Mouse (Mus musculus) kidney, postnatal 0 days (tissue): ENCODE data around the gene Lancl1. TPM values are rescaled to one million over a fixed set of nuclear protein-coding genes. Genes with fewer than 3 reads are reported as not detected.

ENCODE experiments used
- ATAC-seq: fragments of 200-750 bp; cut with Nextera tagmentation; replicated peaks from 2 replicates; pipeline ENCODE4 v1.8.0; 2017; ENCODE audit warnings: low read depth, moderate number of reproducible peaks, moderate TSS enrichment, moderate library complexity; ENCODE audit not compliant: low FRiP score
- DNase-seq: peaks from one replicate; pipeline ENCODE4 v3.0.0-alpha.2; 2016; ENCODE audit warnings: low spot score
- H3K27ac ChIP-seq: fragments of 300-500 bp; sonication (generic); 2 replicates; pipeline ENCODE4 v1.5.1; 2014; ENCODE audit warnings: mild to moderate bottlenecking
- H3K27me3 ChIP-seq: fragments of 300-500 bp; sonication (generic); 2 replicates; pipeline ENCODE4 v1.6.1; 2014; ENCODE audit warnings: low read length, mixed read lengths; ENCODE audit not compliant: insufficient read depth
- H3K36me3 ChIP-seq: fragments of 300-500 bp; sonication (generic); 2 replicates; pipeline ENCODE4 v1.6.1; 2014; ENCODE audit warnings: low read length, mixed read lengths; ENCODE audit not compliant: insufficient read depth
- H3K4me1 ChIP-seq: fragments of 300-500 bp; sonication (generic); replicated peaks from 2 replicates; pipeline ENCODE4 v1.6.1; 2014; ENCODE audit warnings: antibody characterized with exemption, low read length, mixed read lengths; ENCODE audit not compliant: insufficient read depth
- H3K4me2 ChIP-seq: fragments of 300-500 bp; sonication (generic); 2 replicates; pipeline ENCODE4 v1.6.1; 2014; ENCODE audit warnings: mild to moderate bottlenecking, low read length, moderate library complexity, mixed read lengths
- H3K4me3 ChIP-seq: fragments of 300-500 bp; sonication (generic); replicated peaks from 2 replicates; pipeline ENCODE4 v1.5.1; 2014; ENCODE audit warnings: low read depth, low read length
- H3K9ac ChIP-seq: fragments of 300-500 bp; sonication (generic); 2 replicates; pipeline ENCODE4 v1.6.1; 2014; ENCODE audit warnings: low read depth, low read length
- H3K9me3 ChIP-seq: fragments of 300-500 bp; sonication (generic); replicated peaks from 2 replicates; pipeline ENCODE4 v1.6.1; 2016; ENCODE audit warnings: low read length, inconsistent platforms, mixed read lengths
- CTCF ChIP-seq: IDR thresholded peaks from 2 replicates; pipeline ENCODE4 v1.5.1; 2016; ENCODE audit warnings: antibody characterized with exemption, low read depth, mild to moderate bottlenecking, moderate library complexity
- WGBS: fragments of 180-500 bp; shearing (Covaris S2); extraction: QIAGEN DNeasy Blood & Tissue Kit; methylation state at CpG from one replicate; pipeline ENCODE4 v1.1.7; 2014; 5-methylcytosine and 5-hydroxymethylcytosine counted together
- polyA plus RNA-seq: library from polyadenylated mRNA; unstranded; fragments of >200 nt; fragmentation: Nextera tagmentation; extraction: Ambion mirVana; gene quantifications from 2 replicates; pipeline ENCODE4 v1.2.1, GENCODE M21; 2015

The Lancl1 gene
- polyA plus RNA-seq, 1 experiment from 2014 or later: 92.1 TPM

GRCm38 (mm10) chr1:67039083-67039482 is 411 bp upstream of the Lancl1 start:
- under 1% methylated on average over 5 of the region's 5 CpGs for WGBS
- ATAC-seq: no peak

DNA sequence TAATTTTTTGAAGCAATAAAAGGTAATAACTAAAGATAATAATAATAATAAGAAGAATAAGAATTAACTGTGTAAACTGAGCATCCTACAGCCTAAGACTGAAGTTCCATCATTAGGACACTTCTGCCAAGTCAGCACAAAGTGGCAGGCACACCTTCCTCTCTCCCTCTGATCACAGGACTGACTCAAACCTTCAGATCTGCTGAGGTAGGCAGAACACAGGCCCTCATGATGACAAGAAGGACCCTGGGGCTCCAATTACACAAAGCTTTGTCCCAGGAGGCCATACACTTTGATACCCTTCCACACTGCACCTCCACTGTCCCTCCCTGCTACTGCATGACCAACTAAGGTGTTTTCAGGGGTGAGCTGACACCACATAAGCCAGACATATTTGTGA is 1.5 kb downstream of the Lancl1 start:
- 0 out of 2 replicates have a peak, but pooled peaks cover 4% of the 10 kb centered on the region for H3K4me1 ChIP-seq
- DNase-seq (no peak), ATAC-seq (no peak)
- no peaks in the 10 kb centered on the region for H3K9me3 ChIP-seq
- H3K4me3 ChIP-seq: no peak overlapping the region
- no peak overlapping the region for H3K9ac ChIP-seq
- no peaks in the 10 kb centered on the region for H3K27me3 ChIP-seq
- H3K27ac ChIP-seq: no peak overlapping the region
- TF ChIP-seq CTCF: no peak
- no peak overlapping the region for H3K4me2 ChIP-seq
- peaks cover 11% of the 10 kb centered on the region; the same call in 1 of the 2 replicates for H3K36me3 ChIP-seq

More at GRCm38 (mm10) chr1:67039083-67039482, 411 bp upstream of the Lancl1 start:
- Histone ChIP-seq H3K4me3 (peak overlapping the region; percentile 99), H3K9ac (peak overlapping the region; percentile 84; the same call in 1 of the 2 replicates), H3K27me3 (no peaks in the 10 kb centered on the region), H3K9me3 (no peaks in the 10 kb centered on the region), H3K27ac (no peak overlapping the region), H3K4me1 (0 out of 2 replicates have a peak, but pooled peaks cover 4% of the 10 kb centered on the region), H3K36me3 (no peaks in the 10 kb centered on the region), H3K4me2 (peak overlapping the region; percentile 89)
- no peak for TF ChIP-seq CTCF
- DNase-seq: no peak

GRCm38 (mm10) chr1:67033278-67033677 is 5.4 kb downstream of the Lancl1 start:
- H3K36me3 ChIP-seq: peaks cover 19% of the 10 kb centered on the region; the same call in 1 of the 2 replicates
- 0 out of 2 replicates have a peak, but pooled peaks cover 4% of the 10 kb centered on the region for H3K4me1 ChIP-seq
- ATAC-seq (no peak), DNase-seq (no peak)
- WGBS: 87% methylated on average over 7 of the region's 7 CpGs
- H3K4me2 ChIP-seq: no peak overlapping the region
- TF ChIP-seq CTCF: no peak
- H3K9me3 ChIP-seq: no peaks in the 10 kb centered on the region
- H3K9ac ChIP-seq: no peak overlapping the region
- no peaks in the 10 kb centered on the region for H3K27me3 ChIP-seq
- H3K4me3 ChIP-seq: no peak overlapping the region
- no peak overlapping the region for H3K27ac ChIP-seq

DNA sequence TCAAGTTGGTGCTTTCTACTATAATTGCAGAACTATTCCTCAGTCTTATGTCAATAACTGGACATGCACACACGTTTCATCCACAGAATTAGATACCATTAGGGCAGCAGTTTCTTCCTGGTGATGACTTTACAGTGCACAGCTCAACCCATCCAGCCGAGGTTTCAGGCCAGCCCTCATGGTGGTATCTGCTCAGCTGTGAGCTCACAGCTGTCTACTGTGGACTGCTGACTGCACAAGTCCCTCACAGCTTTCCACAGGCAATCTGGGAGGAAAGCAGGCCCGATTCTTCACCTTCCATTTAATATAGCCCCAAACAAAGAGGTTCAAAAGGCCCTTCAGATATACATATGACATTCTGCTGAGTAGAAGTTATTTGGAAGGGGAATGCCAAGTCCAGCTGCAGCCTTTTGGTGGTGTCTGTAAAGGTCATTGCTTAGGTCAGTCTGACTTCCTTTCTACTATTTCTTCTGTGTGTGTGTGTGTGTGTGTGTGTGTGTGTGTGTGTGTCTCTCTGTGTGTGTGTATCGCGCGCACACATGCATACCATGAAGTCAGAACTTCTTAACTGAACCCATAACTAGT is 11.7 kb downstream of the Lancl1 start:
- WGBS: 79% methylated on average over 6 of the region's 6 CpGs
- TF ChIP-seq CTCF: no peak
- Histone ChIP-seq H3K4me3 (no peak overlapping the region), H3K4me1 (no peaks in the 10 kb centered on the region), H3K9me3 (no peaks in the 10 kb centered on the region), H3K9ac (no peak overlapping the region), H3K36me3 (peaks cover 15% of the 10 kb centered on the region; the same call in 1 of the 2 replicates), H3K27ac (no peak overlapping the region; the same call in 1 of the 2 replicates), H3K4me2 (no peak overlapping the region), H3K27me3 (no peaks in the 10 kb centered on the region)
- no peak; the same call in 1 of the 2 replicates for ATAC-seq
- peak; percentile 60 for DNase-seq

- Histone ChIP-seq H3K4me2 (no peak overlapping the region), H3K4me3 (no peak overlapping the region), H3K27ac (no peak overlapping the region), H3K9ac (no peak overlapping the region), H3K4me1 (no peaks in the 10 kb centered on the region), H3K27me3 (no peaks in the 10 kb centered on the region), H3K36me3 (peaks cover 15% of the 10 kb centered on the region; the same call in 1 of the 2 replicates), H3K9me3 (no peaks in the 10 kb centered on the region)
- WGBS: 81% methylated on average over 2 of the region's 2 CpGs
- DNase-seq: no peak
- no peak for TF ChIP-seq CTCF
- ATAC-seq: no peak
Observed at GRCm38 (mm10) chr1:67026142-67026541, 12.5 kb downstream of the Lancl1 start.

DNA sequence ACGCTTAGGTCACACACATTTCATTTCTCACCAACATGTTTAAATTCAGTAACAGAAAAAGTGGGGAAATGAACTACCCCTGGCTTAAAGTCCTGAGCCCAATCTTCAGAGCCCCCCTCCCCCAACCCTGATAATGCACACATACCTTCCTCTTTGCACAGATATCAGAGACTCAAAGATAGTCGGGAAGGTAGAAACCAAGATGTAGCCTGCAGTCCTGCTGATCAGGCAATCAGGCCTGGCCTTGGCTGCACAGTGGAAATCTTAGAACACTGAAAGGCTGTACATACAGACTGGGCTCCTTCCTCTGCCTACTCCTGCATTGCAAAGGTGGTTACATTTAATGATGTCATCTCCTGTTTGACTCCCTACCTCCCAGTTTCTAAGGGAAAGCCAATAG is 15.9 kb downstream of the Lancl1 start:
- H3K4me2 ChIP-seq: no peak overlapping the region
- H3K27ac ChIP-seq: no peak overlapping the region
- H3K4me3 ChIP-seq: no peak overlapping the region
- no peaks in the 10 kb centered on the region for H3K27me3 ChIP-seq
- TF ChIP-seq CTCF: no peak
- H3K4me1 ChIP-seq: no peaks in the 10 kb centered on the region
- 0 out of 2 replicates have a peak, but pooled peaks cover 12% of the 10 kb centered on the region for H3K36me3 ChIP-seq
- ATAC-seq (no peak), DNase-seq (no peak)
- no peaks in the 10 kb centered on the region for H3K9me3 ChIP-seq
- no peak overlapping the region for H3K9ac ChIP-seq
- WGBS: 95% methylated on average over 2 of the region's 2 CpGs
